Mouse (Mus musculus): Measurements from ENCODE around the gene Anks1b. TPM values are rescaled to one million over a fixed set of nuclear protein-coding genes. Genes with fewer than 3 reads are reported as not detected.

Anks1b gene
- polyA plus RNA-seq, 1 experiment from 2014 or later, result 1.9 TPM

DNA sequence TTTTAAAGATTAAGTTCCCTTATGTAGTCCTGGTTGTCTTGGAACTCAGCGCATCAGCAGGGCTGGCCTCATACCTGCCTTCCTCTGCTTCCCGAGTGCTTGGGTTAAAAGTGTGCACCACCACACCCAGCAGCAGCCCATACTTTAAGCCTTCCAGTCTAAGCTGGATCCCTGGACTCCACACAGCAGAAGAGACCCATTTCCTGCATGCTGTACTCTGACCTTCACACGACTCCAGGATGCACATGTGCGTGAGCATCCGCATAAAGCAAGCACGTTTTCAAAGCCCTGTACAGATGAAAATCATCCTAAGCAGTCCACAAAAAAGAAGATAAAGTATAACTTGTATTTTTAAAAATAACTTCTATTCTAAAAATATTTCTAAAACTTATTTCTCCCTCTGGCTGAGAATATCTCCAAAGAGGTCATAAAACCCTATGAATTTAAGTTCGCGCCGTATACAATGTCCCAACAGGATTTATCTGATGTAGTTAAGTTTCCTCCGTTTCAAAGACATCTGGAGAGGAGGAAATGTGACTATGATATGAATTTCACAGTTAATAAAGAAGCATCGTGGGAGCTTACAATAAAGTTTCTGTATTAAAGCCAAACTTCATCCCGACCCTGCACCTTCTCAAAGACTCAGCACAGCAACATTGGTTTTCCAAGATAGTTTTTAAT, 1132.7 kb downstream of the Anks1b start:
- no peak for ATAC-seq
- no peaks in the 10 kb centered on the region for H3K9me3 ChIP-seq (ENCODE audit: control insufficient read depth)
- WGBS, result 82% methylated on average over 12 of the region's 12 CpGs
- no peaks in the 10 kb centered on the region for H3K4me1 ChIP-seq (replicated peaks; ENCODE audit: control insufficient read depth, insufficient read depth, low read length)
- no peak overlapping the region for H3K4me3 ChIP-seq (ENCODE audit: low read depth, low read length)
- H3K27me3 ChIP-seq (replicated peaks; ENCODE audit: control insufficient read depth, insufficient read depth, low read length), result no peaks in the 10 kb centered on the region
- no peak overlapping the region for H3K4me2 ChIP-seq (replicated peaks; ENCODE audit: low read depth)
- no peak overlapping the region for H3K9ac ChIP-seq (ENCODE audit: low read depth, low read length)
- peaks cover 50% of the 10 kb centered on the region for H3K36me3 ChIP-seq (ENCODE audit: control insufficient read depth, insufficient read depth)
- H3K27ac ChIP-seq (ENCODE audit: low read depth, low read length), result no peak overlapping the region
- TF ChIP-seq CTCF (IDR thresholded peaks at IDR 0.05; ENCODE audit: low read depth), result no peak

Other genes starting within 250 kb of the Anks1b start
- 4.6 and 5.3 TPM in 2 replicates for gene Scyl2, start 187.2 kb upstream of the Anks1b start, polyA plus RNA-seq (2015; fragmentation: Nextera tagmentation; extraction: Ambion mirVana)
- gene Actr6, start 141.2 kb upstream of the Anks1b start, polyA plus RNA-seq (2015; fragmentation: Nextera tagmentation; extraction: Ambion mirVana), result 12.3 and 12.5 TPM in 2 replicates
- gene Uhrf1bp1l, start 128.5 kb upstream of the Anks1b start, polyA plus RNA-seq (2015; fragmentation: Nextera tagmentation; extraction: Ambion mirVana), result 8.0 and 9.3 TPM in 2 replicates

Measured in intestine, postnatal 0 days (tissue).